Mouse (Mus musculus) central nervous system, embryonic 18 days (tissue): ENCODE data around the gene Gm39115. TPM values are rescaled to one million over a fixed set of nuclear protein-coding genes. Genes with fewer than 3 reads are reported as not detected.

Experiments used
- polyA plus RNA-seq: library from polyadenylated mRNA; depleted of rRNA; stranded (reverse); fragments of >200 nt; gene quantifications from 2 replicates; pipeline ENCODE4 v1.2.3, GENCODE M21; 2012; rRNA removed

The Gm39115 gene
- not detected in 2 replicates for polyA plus RNA-seq

GRCm38 (mm10) chr7:142135934-142136333 is at the start of gene Gm39115:
Gm39115 (minus strand) TSS chr7:142136034.

DNA sequence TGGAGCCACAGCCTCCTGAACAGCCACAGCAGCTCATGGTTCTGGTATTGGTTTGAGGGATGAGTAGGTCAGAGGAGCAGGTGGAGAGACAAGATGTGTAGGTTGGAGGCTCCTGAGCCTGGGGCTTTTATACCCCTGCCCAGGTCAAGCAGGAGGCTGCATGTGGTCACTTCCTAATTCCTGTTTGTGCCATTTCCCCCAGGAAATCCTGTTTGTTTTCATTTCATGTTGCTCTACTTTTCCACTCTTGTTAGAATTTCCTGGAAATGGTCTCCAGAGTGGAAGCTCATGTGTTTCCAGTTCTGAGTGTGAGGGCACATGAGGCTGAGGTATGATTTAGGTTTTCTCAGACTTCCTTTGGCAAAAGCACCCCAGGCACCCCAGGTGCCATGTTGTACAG is 40.1 kb upstream of the Gm39115 start, which contains the start of gene Krtap5-2:
Krtap5-2 (minus strand) TSS at position 101 of the 400 bp plus-strand sequence.

DNA sequence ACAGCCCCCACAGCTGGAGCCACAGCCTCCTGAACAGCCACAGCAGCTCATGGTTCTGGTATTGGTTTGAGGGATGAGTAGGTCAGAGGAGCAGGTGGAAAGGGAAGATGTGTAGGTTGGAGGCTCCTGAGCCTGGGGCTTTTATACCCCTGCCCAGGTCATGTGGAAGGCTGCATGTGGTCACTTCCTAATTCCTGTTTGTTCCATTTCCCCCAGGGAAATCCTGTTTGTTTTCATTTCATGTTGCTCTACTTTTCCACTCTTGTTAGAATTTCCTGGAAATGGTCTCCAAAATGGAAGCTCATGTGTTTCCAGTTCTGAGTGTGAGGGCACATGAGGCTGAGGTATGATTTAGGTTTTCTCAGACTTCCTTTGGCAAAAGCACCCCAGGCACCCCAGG is 29.8 kb upstream of the Gm39115 start, which contains the start of gene Gm4553:
Gm4553 (minus strand) TSS at position 101 of the 400 bp plus-strand sequence.

GRCm38 (mm10) chr7:142157013-142157412 is 21.2 kb upstream of the Gm39115 start, which contains the start of gene Gm29735:
Gm29735 (minus strand) TSS chr7:142157113.

GRCm38 (mm10) chr7:142144507-142144906 is 8.7 kb upstream of the Gm39115 start, which contains the start of gene Gm45337:
Gm45337 (minus strand) TSS chr7:142144607.

DNA sequence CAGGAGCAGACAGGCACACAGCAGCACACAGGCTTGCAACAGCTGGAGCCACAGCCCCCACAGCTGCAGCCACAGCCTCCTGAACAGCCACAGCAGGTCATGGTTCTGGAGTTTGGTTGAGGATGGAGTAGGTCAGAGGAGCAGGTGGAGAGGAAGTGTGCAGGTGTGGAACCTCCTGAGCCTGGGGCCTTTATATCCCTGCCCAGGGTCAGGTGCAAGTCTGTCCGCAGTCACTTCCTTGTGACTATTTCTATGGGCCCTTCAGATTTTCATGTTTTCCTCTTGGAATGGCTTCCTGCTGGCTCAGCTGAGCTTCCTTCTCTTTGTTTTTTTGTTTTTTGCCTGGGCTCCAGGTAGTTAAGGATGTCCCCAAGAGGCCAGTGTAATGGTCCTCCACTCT is 15.2 kb downstream of the Gm39115 start, which contains the start of gene Gm45618:
Gm45618 (minus strand) TSS at position 101 of the 400 bp plus-strand sequence.

GRCm38 (mm10) chr7:142095183-142095931 is 40.5 kb downstream of the Gm39115 start, which contains the start of gene Dusp8:
Dusp8 (minus strand) TSS chr7:142095843.

Other genes with a start within 250 kb of the Gm39115 start
- 71.5 and 82.1 TPM in 2 replicates for gene Tollip, start 217.5 kb downstream of the Gm39115 start, polyA plus RNA-seq
- gene Brsk2, start 186.3 kb downstream of the Gm39115 start, polyA plus RNA-seq: 128 and 141 TPM in 2 replicates
- gene Mob2, start 75.0 kb downstream of the Gm39115 start, polyA plus RNA-seq: 39.0 and 41.2 TPM in 2 replicates
- gene Dusp8, start 40.2 kb downstream of the Gm39115 start, polyA plus RNA-seq: 88.4 and 113 TPM in 2 replicates
- not detected in 2 replicates for gene Gm45618, start 15.3 kb downstream of the Gm39115 start, polyA plus RNA-seq
- gene Gm45337, start 8.6 kb upstream of the Gm39115 start, polyA plus RNA-seq: not detected in 2 replicates
- not detected in 2 replicates for gene Gm29735, start 21.1 kb upstream of the Gm39115 start, polyA plus RNA-seq
- not detected in 2 replicates for gene Gm4553, start 29.7 kb upstream of the Gm39115 start, polyA plus RNA-seq
- not detected in 2 replicates for gene Krtap5-2, start 40.0 kb upstream of the Gm39115 start, polyA plus RNA-seq
- gene Gm10153, start 54.4 kb upstream of the Gm39115 start, polyA plus RNA-seq: not detected in 2 replicates
- not detected in 2 replicates for gene Krtap5-3, start 65.3 kb upstream of the Gm39115 start, polyA plus RNA-seq
- 0.13 TPM in 1 of 2 replicates, not detected in the other for gene Gm7579, start 75.8 kb upstream of the Gm39115 start, polyA plus RNA-seq
- not detected in 2 replicates for gene Krtap5-5, start 93.9 kb upstream of the Gm39115 start, polyA plus RNA-seq
- gene Gm40460, start 105.0 kb upstream of the Gm39115 start, polyA plus RNA-seq: not detected in 2 replicates
- gene Gm2431, start 122.3 kb upstream of the Gm39115 start, polyA plus RNA-seq: not detected in 2 replicates
- gene Gm4559, start 138.3 kb upstream of the Gm39115 start, polyA plus RNA-seq: not detected in 2 replicates
- not detected in 2 replicates for gene Krtap5-1, start 161.1 kb upstream of the Gm39115 start, polyA plus RNA-seq
- not detected in 2 replicates for gene Krtap5-4, start 167.5 kb upstream of the Gm39115 start, polyA plus RNA-seq
- 6.9 and 7.4 TPM in 2 replicates for gene Ifitm10, start 237.7 kb upstream of the Gm39115 start, polyA plus RNA-seq
- 0.28 and 0.48 TPM in 2 replicates for gene Gm49369, start 246.6 kb upstream of the Gm39115 start, polyA plus RNA-seq